Mouse (Mus musculus) gastrocnemius, postnatal 25 days (tissue): Measurements from ENCODE around the gene Sort1. TPM values are rescaled to one million over a fixed set of nuclear protein-coding genes. Genes with fewer than 3 reads are reported as not detected.
A peak's percentile ranks its signal among the peaks of the same experiment; 100 is the strongest.

Experiments
- DNase-seq: peaks from one replicate; pipeline ENCODE4 v3.0.0; 2022
- total RNA-seq, 2 experiments: library from RNA; stranded (reverse); gene quantifications; 1 replicate in 1 of 2; 2 replicates in 1 of 2; pipeline ENCODE4 v1.2.3; 2021

Gene Sort1
- total RNA-seq, 2 experiments from 2014 or later = 34.0 to 48.3 TPM

DNA sequence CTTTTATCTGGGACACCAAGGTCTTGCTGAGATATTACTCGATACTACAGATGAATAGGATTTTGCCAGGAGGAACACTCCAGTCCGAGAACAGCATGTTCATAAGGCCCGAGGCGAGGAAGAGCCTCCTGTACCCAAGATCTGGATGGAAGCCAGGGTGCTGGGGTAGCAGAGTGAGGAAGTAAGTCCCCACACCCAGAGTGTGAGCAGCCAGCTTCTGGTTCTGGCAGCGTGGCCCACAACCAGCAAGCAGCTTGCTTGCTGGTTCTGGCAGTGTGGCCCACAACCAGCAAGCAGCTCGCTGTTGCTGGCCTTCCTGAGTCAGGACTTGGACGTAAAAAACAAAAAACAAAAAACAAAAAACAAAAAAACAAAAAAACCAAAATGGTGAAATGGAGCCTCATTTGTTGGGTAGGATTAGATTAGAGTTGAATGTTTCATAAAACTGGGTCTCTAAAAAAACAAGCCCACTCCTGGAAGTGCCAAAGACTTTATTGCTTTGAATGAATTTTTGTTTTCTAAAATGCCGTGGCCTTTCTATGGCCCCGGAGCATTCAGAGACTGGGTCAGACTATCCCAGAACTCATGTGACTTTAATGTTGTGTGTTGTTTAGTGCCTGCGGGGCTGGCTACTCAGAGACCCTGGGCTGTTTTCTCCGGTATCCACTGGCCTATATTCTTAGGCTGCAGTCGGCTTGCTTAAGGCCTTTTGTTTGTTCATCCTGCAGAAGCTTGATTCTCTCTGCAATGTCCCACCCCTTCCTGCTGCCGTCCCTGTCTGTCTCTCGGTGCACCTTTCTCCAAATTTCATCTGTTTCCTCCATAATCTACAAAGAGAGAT, 11.7 kb downstream of the Sort1 start:
- peak; percentile 79 for DNase-seq

DNA sequence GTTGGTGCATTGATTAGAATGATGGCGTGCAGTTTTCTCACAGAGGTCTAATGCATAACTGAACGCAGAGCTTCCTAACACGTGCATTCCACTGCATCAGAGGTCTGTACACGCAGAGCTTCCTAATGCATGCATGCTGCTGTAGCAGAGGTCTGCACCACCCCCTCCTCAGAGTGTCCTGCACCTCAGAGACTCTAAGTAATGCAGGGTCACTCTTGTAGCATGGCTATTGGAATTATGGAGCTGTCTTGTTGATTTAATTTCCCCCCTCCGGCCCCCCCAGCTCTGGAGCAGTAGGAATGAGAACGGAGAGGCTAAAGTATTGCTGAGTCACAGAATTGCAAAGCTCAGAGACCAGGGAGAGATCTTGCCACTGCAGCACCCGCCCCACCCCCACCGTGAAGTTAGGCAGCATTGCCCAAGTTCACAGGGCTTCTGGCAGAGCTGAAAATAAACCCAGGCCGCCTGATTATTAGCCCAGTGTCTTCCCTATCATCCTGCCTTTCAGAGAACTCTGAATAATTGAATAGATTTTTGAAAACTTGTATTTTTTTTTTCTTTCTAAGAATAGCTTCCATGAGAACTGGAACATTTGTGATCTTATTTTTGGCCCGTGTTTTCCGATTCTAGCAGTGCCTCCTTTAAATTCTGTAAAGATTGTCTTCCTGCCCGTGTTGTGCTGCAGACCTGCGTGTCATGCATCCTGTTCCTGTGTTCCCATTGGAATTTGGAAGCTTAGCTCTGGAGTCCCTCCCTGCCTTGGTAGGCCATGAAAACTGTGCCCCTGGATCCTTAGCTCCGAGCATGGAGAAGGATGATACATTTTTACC, 12.6 kb downstream of the Sort1 start:
- DNase-seq = peak; percentile 73

DNA sequence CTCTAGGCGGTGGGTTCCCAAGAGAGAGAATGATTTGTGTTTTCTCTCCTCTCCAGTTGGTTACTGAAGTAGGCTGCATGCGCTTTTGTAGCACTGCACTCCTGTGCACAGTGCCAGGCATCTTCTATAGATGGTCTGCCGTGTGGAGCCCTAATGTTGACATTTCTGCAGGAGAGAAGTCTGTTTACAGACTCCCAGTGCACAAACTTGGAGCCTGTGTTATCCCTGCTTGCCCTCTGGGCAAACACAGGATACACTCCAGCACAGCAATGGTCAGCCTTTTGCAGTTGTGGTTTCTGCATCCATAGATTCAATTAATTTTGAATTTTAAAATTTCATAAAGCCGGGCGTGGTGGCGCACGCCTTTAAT, 13.2 kb downstream of the Sort1 start:
- no peak for DNase-seq

DNA sequence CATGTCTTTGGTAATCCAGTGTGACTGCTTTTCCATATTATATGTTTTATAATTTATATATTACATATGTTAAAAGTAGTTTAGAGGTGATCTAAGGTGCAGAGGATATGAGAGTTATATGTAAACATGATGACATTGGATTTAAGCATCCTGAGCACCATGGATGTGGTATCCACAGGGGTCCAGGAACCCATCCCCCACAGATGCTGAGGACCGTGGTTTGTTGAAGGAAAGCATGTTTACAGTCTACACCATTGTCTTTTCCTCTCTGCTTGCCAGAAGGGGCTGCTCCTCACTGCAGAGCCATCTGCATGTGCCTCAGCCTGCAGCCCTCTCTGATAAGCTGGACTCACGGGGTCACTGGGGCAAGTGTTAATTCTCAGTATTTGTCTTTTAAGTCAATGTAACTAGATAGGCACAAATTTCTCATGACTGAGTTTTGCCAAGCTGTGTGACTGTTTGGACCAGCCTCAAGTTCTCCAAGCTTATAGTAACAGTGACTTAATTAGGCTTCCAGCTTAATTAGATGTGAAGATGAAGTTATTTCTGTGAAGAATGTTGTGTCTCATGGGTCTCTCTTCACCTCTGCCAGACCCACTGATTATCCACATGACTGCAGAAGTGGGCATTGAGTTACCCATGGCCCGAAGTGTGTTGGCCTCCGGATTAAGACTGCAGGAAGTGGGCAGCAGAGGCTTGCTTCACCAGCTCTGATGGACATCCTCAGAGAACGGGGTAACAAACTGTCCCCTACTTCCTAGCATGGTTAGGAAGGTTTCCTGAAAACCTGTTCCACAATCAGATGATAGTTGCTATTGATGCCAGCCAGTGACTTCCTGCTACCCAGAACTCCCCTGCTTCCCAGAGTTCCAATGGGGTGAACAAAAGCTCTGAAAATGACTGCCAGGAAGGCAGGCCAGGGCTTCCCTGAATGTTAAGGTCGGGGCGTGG, 14.0 kb downstream of the Sort1 start:
- no peak for DNase-seq

DNA sequence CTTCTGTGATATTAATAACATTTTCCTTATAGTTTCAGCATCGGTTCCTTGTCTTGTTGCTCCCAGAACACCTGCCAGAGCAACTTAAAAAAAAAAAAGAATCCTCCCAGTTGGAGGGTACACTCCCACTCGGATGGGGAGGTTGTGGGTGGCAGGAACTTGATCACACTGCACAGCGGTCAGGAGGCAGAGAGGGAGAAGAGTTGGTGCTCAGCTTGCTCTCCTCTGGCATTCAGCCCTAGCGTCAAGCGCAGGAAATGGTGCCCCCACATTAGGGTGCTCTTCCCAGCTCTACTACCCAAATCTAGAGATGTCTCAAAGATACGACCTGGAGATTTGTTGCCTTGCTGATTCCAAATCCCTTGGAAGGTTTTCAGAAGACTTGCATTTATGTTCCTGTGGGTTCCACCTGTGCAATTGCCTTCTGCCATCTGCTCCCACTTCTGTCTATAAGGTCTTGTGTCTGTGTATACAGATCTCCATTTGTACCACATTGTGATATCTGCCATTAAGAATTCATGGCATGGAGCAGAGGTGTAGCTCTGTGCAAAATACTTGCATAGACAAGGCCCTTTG, 16.7 kb downstream of the Sort1 start:
- DNase-seq = no peak

DNA sequence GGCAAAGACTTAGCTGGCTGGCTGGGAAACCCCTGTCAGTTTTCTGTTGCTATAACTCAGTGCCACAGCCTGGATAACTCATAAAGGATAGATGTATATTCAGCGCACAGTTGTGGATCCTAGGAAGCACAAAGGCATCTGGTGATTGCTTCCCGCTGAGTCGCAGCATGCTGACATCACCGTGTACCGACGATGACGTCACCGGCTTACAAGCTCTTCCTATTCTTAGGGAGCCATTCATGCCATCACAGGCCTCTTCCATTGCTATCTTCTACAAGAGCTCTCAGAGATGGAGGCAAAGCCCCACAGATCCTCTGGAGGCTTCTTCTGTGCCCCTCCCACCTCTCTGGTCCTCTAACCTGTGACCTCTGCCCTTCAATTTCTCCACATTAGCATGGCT, 19.8 kb downstream of the Sort1 start:
- no peak for DNase-seq

DNA sequence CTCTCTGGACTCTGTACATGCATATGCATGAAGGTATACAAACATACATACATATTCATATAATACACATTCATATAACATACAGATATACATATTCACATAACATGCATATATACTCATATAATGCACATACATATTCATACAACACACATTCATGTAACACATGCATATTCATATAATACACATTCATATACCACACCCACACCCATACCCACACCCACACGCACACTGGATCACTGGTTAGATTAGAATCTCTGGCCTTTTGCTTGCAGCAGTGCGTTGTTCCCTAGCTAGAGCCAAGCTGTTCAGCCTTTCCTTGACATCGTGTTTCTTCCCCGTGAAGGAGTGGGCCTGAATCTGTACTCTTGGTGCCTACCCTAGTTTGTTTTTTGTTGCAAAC, 20.9 kb downstream of the Sort1 start:
- DNase-seq = no peak

DNA sequence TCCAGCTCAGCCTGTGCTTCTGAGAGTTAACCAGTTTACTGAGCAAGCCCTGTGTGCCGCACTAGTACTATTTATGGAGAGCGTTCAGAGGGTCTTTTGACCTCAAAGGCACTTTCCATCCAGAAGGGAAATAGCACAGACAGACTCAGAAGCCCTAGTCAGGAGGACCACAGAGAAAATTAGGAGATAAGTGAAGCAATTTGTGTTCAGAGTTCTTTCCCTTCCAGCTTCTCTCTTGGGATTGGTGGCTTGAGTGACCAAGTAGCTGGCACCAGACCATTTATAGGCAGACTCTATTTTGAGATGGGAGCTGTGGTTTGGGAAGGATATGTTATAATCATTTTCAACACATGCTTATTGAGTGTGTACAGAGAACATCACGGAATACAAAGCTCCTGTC, 22.5 kb downstream of the Sort1 start:
- no peak for DNase-seq

DNA sequence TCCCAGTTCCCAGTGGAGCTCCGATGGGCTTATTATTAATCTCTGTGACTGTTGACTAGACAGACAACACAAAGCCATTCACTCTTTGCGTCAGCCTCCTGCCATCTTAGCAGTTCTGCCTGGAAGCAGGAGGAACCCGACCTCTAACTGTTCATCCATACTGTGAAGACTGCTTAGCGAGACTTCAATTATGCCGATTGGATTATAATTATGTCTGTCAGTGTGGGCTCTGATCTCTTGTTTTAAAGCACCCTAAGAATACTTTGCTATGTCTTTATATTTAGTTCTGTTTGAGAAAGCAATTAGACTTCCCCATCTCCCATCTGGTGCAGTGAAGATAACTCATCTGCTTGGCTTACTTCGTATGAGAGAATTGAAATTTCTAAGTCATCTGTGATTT, 23.6 kb downstream of the Sort1 start:
- DNase-seq = no peak

DNA sequence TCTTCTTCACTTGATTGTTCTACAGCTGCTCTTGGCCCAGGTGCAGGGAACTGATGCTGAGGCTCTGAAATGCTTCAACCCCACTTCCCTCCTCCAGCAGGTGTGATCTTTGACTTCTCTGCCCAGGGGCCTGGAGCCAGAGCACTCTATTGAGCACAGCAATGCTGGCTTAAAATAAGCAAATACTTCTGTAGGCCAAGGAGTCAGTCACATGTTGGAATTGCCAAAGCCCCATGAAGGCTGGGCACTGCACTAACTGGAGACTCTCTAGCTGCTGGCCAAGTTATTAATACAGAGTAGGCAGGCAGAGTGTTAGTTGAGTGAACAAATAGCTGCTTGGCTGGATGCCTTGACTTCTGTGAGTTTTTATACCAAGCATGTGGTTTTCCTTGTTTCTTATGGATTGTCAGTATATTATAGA, 27.0 kb downstream of the Sort1 start:
- DNase-seq = peak; percentile 64

DNA sequence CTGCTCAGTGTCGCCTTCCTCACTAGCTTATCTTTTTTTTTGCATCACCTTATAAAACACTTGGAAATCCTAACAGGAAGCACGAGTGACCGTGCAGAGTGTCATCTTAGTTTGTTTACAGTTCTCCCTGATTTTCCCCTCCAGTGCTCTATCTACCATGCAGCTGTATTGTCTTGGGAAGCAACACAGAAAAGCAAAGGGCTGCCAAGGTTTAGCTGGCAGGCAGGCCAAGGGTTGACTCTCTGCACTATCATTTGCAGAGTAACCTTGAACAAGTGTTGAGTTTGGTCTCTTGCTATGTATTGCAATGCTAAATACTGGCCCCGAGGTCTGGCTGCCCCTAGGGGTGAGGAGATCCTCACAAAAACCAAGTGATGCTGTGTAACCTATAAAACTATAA, 27.8 kb downstream of the Sort1 start:
- no peak for DNase-seq

DNA sequence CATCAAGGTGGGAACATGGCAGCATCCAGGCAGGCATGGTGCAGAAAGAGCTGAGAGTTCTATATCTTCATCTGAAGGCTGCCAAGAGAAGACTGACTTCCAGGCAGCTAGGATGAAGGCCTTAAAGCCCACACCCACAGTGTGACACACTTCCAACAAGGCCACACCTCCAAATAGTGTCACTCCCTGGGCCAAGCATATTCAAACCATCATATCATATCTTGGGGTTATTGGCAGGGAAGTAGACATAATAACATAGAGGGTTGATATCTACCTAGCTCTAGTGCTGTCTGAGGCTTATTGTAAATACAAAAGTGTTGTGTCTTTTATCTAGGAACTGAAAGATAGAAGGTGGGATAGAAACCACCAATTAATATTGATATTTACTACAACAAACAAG, 28.5 kb downstream of the Sort1 start:
- DNase-seq = no peak

DNA sequence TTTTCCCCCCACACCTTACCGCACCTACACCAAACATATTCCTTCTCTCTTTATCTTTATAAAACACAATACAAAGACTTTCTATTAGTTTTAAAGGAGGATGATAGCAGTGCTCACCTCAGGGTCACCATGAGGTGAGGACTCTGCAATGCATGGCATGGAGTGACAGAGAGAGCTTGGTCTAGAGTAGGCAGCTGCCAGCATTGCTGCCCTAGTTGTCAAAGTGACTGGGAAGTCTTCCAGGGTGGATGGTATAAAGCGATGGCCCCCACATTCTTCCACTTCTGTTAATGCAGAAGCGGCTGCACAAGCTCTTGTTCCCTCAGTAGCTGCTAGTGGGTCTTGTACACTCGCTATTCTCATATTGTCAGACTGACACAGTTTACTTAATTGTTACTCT, 29.3 kb downstream of the Sort1 start:
- no peak for DNase-seq

DNA sequence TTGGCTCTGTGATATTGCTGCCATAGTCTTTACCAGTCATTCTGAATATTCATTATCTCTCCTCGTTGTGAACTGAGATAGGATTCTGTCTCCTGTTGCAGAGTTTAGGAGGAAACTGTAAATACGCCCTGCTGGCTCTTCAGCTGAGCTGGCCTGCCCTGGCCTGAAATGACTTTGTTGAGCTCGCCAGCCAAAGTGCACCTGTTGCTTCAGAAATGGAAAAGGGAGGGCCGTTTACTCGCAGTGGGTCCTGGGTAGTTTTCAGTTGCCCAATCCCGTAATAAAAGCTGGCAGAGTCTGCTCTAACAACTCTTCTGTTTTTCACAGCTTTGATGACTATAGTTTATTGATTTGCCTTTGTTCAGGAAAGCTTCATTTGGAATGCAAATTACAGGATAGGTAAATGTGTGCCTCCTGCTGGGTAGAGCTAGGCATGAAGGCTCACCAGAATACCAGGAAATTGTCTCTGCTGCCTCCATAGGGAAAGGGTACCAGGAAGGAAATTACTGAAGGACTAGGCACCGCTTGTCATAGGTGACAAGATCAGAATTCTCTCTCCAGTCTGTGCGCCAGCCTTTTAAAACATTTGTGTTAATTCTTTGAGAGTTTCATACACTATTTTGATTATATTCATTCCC, 30.3 kb downstream of the Sort1 start:
- DNase-seq = peak; percentile 55

DNA sequence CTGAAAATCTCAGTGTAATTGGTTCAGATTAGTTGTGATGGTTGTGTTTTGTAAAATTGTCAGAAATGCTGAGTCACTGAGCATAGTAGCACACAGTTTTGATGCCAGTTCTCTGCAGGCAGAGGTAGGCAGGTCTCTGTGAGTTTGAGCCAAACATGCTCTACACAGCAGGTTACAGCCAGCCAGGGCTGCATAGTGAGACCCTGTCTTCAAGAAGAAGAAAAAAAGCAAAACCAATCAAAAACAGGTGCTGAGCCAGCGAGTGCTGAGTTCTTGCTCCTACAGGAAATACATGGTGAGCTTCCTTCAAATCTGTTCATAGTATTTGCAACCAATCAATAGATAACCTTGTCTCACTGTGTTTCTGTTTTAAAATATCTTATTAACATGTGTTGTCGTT, 34.6 kb downstream of the Sort1 start:
- no peak for DNase-seq

DNA sequence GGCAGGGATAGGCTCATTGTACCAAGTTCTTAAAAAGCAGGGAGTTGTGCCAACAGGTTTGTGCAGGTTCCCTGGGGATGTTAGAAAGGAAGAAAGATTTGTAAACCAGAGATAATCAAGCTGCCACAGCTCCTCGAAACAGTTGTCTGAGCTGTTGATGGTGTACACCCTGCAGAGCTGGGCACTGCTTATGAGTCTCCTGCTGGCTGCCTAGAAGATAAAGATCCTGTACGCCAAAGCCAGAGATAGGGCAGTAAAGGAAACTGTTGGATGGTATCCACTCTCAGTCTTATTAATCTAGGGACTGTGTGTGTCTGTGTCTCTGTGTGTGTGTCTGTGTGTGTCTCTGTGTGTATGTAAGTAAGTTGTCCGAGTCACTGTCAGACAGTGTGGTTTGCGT, 37.8 kb downstream of the Sort1 start:
- DNase-seq = no peak

DNA sequence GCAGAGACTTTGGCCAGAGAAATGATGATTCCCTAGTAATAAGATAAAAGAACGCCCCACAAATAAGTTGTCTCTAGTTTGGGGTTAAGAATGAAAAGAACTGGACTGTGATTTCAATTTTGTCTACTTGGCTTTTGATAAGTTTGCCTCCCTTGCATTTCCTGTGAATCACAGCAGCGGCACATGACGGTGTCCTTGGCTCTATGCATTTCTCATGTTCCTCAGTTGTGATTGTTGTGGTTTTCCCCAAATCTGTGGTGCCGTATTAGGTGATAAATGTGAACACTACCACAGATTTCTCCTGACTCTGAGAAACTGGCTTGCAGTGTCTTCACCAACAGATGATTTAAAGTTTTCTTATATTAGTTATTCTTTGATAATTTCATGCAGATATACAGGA, 38.3 kb downstream of the Sort1 start:
- DNase-seq = no peak

DNA sequence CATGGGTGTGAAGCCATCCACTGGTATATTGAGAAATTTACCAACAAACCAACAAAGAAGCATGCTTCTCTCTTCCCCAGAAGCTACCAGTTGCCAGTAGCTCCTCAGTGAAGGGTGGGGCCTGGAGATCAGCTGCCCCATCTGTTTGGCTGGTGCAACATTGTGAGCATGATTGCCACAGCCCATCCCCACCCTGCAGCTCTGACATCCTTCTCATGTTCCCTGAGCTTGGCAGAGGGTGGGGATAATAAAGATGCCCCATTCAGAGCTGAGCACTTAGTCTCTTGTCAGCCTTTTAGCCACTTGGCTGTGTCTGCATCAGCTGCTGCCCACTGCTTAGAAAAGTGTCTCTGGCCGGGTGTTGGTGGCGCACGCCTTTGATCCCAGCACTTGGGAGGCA, 39.1 kb downstream of the Sort1 start:
- peak; percentile 83 for DNase-seq

DNA sequence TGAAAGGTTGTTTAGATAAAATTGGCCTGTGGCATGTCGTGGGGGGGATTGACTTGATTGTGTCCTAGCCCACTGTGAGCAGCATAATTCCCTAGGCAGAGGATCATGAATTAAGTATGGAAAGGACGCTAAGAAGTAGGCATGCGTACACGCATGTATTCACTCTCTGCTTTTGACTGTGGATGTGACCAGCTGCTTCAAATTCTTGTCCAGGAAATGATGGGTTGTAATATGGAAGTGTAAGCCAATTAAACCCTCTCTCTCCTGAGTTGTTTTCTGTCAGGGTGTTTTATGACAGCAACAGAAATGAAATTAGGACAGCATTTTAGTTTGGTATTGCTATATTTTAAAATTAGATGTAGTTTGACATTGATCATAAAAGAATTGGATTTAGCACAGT, 41.0 kb downstream of the Sort1 start:
- DNase-seq = no peak

DNA sequence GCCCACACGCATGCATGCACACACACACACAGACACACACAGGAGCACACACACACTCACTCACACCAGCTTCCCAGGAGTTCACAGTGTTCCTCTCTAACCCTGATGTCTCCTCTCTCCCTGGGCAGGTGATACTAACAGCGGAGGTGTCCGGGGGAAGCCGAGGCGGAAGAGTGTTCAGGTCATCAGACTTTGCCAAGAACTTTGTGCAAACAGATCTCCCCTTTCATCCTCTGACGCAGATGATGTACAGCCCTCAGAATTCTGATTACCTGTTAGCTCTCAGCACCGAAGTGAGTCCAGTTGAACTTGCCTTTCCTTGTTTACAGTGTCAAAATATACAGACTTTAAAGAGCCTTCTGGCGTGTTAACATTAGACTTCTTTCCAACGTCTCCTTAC, 41.6 kb downstream of the Sort1 start:
- no peak for DNase-seq

DNA sequence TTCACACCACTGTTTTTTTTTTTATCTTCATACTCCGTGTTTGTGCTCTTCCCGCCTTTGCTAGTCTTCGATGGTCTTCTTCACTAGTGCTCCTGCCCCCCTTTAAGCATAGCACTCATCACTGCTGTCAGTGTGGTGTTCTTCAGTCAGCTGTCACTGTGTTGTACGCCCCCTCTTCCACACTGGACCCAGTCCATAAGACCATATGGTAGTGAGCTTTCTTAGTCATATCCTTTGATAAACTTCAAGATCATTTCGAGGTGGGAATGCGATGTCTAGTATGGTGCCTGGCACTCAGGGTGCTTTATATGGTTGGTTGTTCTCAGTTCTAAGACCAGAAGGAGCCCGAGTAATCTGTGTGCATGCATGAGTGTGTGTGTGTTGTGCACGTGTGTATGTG, 43.4 kb downstream of the Sort1 start:
- no peak for DNase-seq

DNA sequence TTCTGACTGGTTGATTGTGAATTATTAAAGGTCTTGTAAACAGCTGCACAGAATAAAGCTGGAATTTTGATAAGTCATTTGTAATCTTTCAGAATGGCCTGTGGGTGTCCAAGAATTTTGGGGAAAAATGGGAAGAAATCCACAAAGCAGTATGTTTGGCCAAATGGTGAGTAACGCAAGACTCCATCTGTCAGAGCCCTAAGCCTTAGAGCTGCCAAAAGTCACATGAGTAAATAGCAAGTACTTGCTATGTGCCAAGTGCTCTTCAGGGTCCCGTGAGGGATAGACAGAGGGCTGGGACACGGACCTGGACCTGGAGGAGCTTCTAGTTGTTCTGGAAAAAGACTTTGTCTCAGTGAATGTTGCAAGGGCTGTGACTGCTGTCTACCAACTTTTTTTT, 44.0 kb downstream of the Sort1 start:
- DNase-seq = peak; percentile 66
